Mouse (Mus musculus) neural tube, embryonic 13.5 days (tissue): ENCODE data around the gene Cd2. TPM values are rescaled to one million over a fixed set of nuclear protein-coding genes. Genes with fewer than 3 reads are reported as not detected.

Experiments
- ATAC-seq: fragments of 200-750 bp; cut with Nextera tagmentation; 2 replicates; pipeline ENCODE4 v1.8.0; 2017; ENCODE audit warnings: low read depth, mild to moderate bottlenecking, moderate TSS enrichment, moderate library complexity
- H3K27ac ChIP-seq: fragments of 300-500 bp; sonication (generic); replicated peaks from 2 replicates; pipeline ENCODE4 v1.5.1; 2015; ENCODE audit warnings: moderate library complexity, mild to moderate bottlenecking, inconsistent platforms
- H3K27me3 ChIP-seq: fragments of 300-500 bp; sonication (generic); 2 replicates; pipeline ENCODE4 v1.6.1; 2015; ENCODE audit warnings: mild to moderate bottlenecking, inconsistent platforms
- H3K36me3 ChIP-seq: fragments of 300-500 bp; sonication (generic); 2 replicates; pipeline ENCODE4 v1.6.1; 2015; ENCODE audit warnings: mild to moderate bottlenecking, inconsistent platforms
- H3K4me1 ChIP-seq: fragments of 300-500 bp; sonication (generic); replicated peaks from 2 replicates; pipeline ENCODE4 v1.6.1; 2015; ENCODE audit warnings: inconsistent platforms
- H3K4me2 ChIP-seq: fragments of 300-500 bp; sonication (generic); 2 replicates; pipeline ENCODE4 v1.6.1; 2015; ENCODE audit warnings: inconsistent platforms, mild to moderate bottlenecking, moderate library complexity
- H3K4me3 ChIP-seq: fragments of 300-500 bp; sonication (generic); 2 replicates; pipeline ENCODE4 v1.5.1; 2015; ENCODE audit warnings: mild to moderate bottlenecking, inconsistent platforms
- H3K9ac ChIP-seq: fragments of 300-500 bp; sonication (generic); 2 replicates; pipeline ENCODE4 v1.6.1; 2015; ENCODE audit warnings: moderate library complexity, mild to moderate bottlenecking, inconsistent platforms
- H3K9me3 ChIP-seq: fragments of 300-500 bp; sonication (generic); 2 replicates; pipeline ENCODE4 v1.6.1; 2016; ENCODE audit warnings: inconsistent platforms
- WGBS: fragments of 180-500 bp; shearing (Covaris S2); methylation state at CpG from one replicate; pipeline ENCODE4 v1.1.7; 2015; 5-methylcytosine and 5-hydroxymethylcytosine counted together
- polyA plus RNA-seq: library from polyadenylated mRNA; unstranded; fragments of >200 nt; fragmentation: Nextera tagmentation; extraction: Ambion mirVana; gene quantifications from 2 replicates; pipeline ENCODE4 v1.2.1, GENCODE M21; 2015

The Cd2 gene
- polyA plus RNA-seq, result 0.28 TPM in 1 of 2 replicates, not detected in the other

GRCm38 (mm10) chr3:101287911-101288311 lies at the start of gene Cd2:
Cd2 (minus strand) TSS chr3:101287939.
- 34% methylated on average over 4 of the region's 4 CpGs for WGBS
- no peak for ATAC-seq
- H3K4me2 ChIP-seq, result no peak within 1 kb of the TSS

DNA sequence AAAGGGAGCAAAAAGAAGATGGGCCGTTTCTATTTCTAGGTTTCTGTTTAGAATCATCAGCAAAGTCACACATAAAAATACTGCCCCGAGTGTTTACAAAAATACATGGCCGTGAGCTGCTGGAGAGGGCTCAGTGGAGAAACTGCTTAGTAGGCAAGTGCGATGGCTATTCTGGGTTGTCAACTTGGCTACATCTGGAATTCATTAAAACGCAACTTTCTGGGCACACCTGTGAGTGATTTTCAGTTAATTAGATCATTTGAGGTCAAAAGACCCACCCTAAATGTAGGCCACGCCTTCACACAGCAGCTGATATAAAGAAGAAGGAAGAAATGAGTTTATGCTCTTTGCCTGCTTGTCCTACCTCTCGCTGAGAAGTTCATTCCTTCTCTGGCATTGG lies 40.9 kb upstream of the Cd2 start:
- Histone ChIP-seq H3K27me3 (no peaks in the 10 kb centered on the region), H3K9ac (no peak overlapping the region), H3K4me2 (no peak overlapping the region), H3K27ac (no peak overlapping the region), H3K4me3 (no peak overlapping the region), H3K4me1 (no peaks in the 10 kb centered on the region), H3K9me3 (no peaks in the 10 kb centered on the region), H3K36me3 (no peaks in the 10 kb centered on the region)
- no peak for ATAC-seq
- WGBS, result 89% methylated on average over 7 of the region's 7 CpGs

More at GRCm38 (mm10) chr3:101287911-101288311, at the start of gene Cd2:
- no peak within 1 kb of the TSS for H3K27ac ChIP-seq
- no peaks in the 10 kb centered on the region for H3K36me3 ChIP-seq
- no peak within 1 kb of the TSS for H3K9ac ChIP-seq
- no peaks in the 10 kb centered on the region for H3K27me3 ChIP-seq
- no peaks in the 10 kb centered on the region for H3K4me1 ChIP-seq
- no peaks in the 10 kb centered on the region for H3K9me3 ChIP-seq
- H3K4me3 ChIP-seq, result no peak within 1 kb of the TSS

- Histone ChIP-seq H3K4me2 (no peak overlapping the region), H3K9me3 (no peaks in the 10 kb centered on the region), H3K4me1 (no peaks in the 10 kb centered on the region), H3K27me3 (no peaks in the 10 kb centered on the region), H3K9ac (no peak overlapping the region), H3K36me3 (no peaks in the 10 kb centered on the region), H3K4me3 (no peak overlapping the region), H3K27ac (no peak overlapping the region)
- 54% methylated on average over 2 of the region's 2 CpGs for WGBS
- ATAC-seq, result no peak
Measured at GRCm38 (mm10) chr3:101327248-101327647, 39.5 kb upstream of the Cd2 start.

DNA sequence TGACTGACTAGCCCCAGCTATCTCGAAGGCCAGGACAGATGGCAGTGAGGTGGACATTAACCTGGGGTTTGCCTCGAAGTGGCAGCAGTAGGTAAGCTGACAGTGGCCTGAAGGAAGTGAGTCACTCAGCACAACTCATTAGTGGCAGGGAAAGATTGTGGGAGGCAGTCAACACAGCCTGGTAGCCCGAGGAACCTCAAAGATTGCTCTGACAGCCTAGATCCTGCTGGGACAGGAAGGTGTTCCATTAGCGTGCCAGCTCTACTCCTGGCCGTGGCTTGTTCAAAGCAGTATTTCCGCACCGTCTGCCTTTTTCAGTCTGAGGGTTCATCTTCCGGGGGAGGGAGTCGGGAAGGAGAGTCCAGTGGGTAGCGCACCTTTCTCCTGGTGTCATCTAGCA lies 34.7 kb upstream of the Cd2 start:
- Histone ChIP-seq H3K27ac (no peak overlapping the region), H3K9me3 (no peaks in the 10 kb centered on the region), H3K9ac (no peak overlapping the region), H3K36me3 (no peaks in the 10 kb centered on the region), H3K4me3 (no peak overlapping the region), H3K27me3 (no peaks in the 10 kb centered on the region), H3K4me1 (no peaks in the 10 kb centered on the region), H3K4me2 (no peak overlapping the region)
- WGBS, result 86% methylated on average over 10 of the region's 10 CpGs
- no peak for ATAC-seq

DNA sequence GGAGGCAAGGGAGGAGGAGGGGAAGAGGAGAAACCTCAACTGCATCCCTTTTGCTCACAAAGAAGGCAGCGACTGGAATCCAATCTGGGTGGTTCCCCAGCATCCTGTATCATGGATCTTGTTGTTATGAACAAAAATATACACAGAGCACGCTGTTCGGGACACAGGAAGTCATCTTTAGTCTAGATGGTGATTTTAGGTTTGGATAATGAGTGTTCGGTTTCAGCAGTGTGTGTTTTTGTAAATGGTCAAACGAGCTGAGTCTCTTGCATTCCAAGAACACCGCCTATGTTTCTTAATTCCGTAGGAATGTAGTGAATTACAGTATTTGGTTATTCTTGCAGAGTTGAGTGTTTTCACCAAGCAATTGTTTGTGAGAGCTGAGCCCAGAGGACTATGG lies 33.1 kb upstream of the Cd2 start:
- Histone ChIP-seq H3K4me2 (no peak overlapping the region), H3K27ac (no peak overlapping the region), H3K9ac (no peak overlapping the region), H3K4me1 (no peaks in the 10 kb centered on the region), H3K9me3 (no peaks in the 10 kb centered on the region), H3K27me3 (no peaks in the 10 kb centered on the region), H3K4me3 (no peak overlapping the region), H3K36me3 (no peaks in the 10 kb centered on the region)
- 80% methylated on average over 7 of the region's 7 CpGs for WGBS
- no peak for ATAC-seq

DNA sequence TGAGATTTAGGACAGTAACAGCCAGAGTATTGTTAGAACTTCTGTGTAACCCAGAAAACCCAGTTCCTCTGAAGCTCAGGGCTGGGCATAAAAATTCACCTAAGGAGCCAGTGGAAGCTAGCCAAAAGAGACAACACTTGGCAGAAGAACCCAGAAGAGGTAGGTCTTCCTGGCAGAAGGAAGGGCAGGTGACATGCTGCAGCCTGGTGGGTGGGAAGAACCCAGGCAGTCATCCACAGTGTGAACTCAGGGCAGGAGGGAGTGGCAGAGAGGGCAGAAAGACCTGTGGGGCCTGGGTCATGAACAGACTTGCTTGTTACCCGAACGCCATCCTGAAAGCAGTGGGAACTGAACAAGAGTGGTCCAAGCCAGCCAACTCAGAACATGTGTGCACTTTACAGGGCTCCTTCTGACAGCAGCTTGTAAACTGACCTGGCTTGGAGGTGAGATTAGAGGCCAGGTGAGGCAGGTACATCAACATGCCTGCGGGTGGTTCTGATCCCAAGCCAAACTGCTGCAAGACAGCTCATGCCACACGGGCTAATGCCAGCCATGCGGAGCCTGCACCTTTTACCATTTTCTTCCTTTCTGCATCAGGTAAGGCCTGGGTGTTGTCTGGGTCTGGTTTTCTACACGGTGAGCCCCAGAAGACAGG lies 30.9 kb upstream of the Cd2 start:
- no peak for ATAC-seq
- H3K4me2 ChIP-seq, result no peak overlapping the region
- no peaks in the 10 kb centered on the region for H3K4me1 ChIP-seq
- H3K9ac ChIP-seq, result no peak overlapping the region
- no peaks in the 10 kb centered on the region for H3K9me3 ChIP-seq
- H3K27me3 ChIP-seq, result no peaks in the 10 kb centered on the region
- WGBS, result 92% methylated on average over 6 of the region's 6 CpGs
- H3K27ac ChIP-seq, result no peak overlapping the region
- H3K4me3 ChIP-seq, result no peak overlapping the region
- H3K36me3 ChIP-seq, result no peaks in the 10 kb centered on the region

GRCm38 (mm10) chr3:101318115-101318514 lies 30.4 kb upstream of the Cd2 start:
- H3K36me3 ChIP-seq, result no peaks in the 10 kb centered on the region
- no peaks in the 10 kb centered on the region for H3K9me3 ChIP-seq
- no peaks in the 10 kb centered on the region for H3K4me1 ChIP-seq
- no peak overlapping the region for H3K27ac ChIP-seq
- 72% methylated on average over 6 of the region's 6 CpGs for WGBS
- no peak overlapping the region for H3K4me3 ChIP-seq
- no peaks in the 10 kb centered on the region for H3K27me3 ChIP-seq
- H3K9ac ChIP-seq, result no peak overlapping the region
- H3K4me2 ChIP-seq, result no peak overlapping the region
- ATAC-seq, result no peak

DNA sequence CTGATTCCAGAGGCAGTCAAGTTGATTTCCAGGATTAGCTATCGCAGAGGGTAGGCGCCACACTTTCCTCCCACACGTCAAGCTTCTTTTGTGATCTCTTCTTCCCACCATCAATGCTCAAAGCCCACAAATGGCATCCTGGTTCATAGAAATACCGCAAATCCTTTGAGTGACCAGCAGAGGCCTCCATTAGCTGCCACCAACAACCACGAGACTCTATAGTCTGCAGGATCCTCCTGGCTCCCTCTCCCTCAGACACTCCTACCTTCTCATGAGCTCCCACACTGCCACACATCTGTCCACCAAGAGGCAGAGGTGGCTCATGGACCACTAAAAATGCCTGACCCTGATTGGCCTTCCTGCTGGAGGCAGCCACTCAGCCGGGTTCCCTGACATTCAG lies 27.2 kb upstream of the Cd2 start:
- ATAC-seq, result no peak
- H3K4me2 ChIP-seq, result no peak overlapping the region
- no peak overlapping the region for H3K9ac ChIP-seq
- no peaks in the 10 kb centered on the region for H3K4me1 ChIP-seq
- no peaks in the 10 kb centered on the region for H3K27me3 ChIP-seq
- 76% methylated on average over 6 of the region's 6 CpGs for WGBS
- no peak overlapping the region for H3K4me3 ChIP-seq
- H3K27ac ChIP-seq, result no peak overlapping the region
- H3K36me3 ChIP-seq, result no peaks in the 10 kb centered on the region
- H3K9me3 ChIP-seq, result no peaks in the 10 kb centered on the region

GRCm38 (mm10) chr3:101313266-101314051 lies 25.7 kb upstream of the Cd2 start:
- Histone ChIP-seq H3K27me3 (no peaks in the 10 kb centered on the region), H3K9ac (no peak overlapping the region), H3K9me3 (no peaks in the 10 kb centered on the region), H3K36me3 (no peaks in the 10 kb centered on the region), H3K4me2 (no peak overlapping the region), H3K27ac (no peak overlapping the region), H3K4me3 (no peak overlapping the region), H3K4me1 (no peaks in the 10 kb centered on the region)
- no peak for ATAC-seq
- WGBS, result 70% methylated on average over 8 of the region's 8 CpGs

GRCm38 (mm10) chr3:101310977-101311376 lies 23.2 kb upstream of the Cd2 start:
- no peaks in the 10 kb centered on the region for H3K36me3 ChIP-seq
- no peaks in the 10 kb centered on the region for H3K9me3 ChIP-seq
- no peaks in the 10 kb centered on the region; the same call in 1 of the 2 replicates for H3K4me1 ChIP-seq
- no peak overlapping the region for H3K4me3 ChIP-seq
- no peak overlapping the region for H3K4me2 ChIP-seq
- H3K27ac ChIP-seq, result no peak overlapping the region
- ATAC-seq, result no peak
- H3K27me3 ChIP-seq, result no peaks in the 10 kb centered on the region
- WGBS, result 68% methylated on average over 9 of the region's 9 CpGs
- H3K9ac ChIP-seq, result no peak overlapping the region

DNA sequence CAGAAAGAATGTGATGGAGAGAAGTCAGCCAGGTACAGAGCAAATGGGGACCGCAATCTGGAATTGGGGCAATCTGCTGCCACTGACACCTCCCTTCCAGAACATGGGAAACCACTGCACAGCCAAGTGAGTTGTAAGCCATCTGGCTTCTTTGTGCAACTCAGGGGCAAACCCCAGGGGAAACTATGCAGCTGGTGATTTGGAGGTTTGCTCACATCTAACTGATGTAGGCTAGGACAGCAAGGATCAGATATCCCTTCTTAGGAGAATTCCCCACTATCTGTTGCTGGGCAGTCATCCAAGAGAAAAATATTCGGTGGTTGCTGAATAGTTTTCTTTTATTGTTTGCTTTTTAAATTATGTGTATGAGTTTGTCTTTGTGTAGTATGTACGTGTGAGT lies 21.9 kb upstream of the Cd2 start:
- WGBS, result 74% methylated on average over 3 of the region's 3 CpGs
- H3K9me3 ChIP-seq, result no peaks in the 10 kb centered on the region
- H3K9ac ChIP-seq, result no peak overlapping the region
- no peak overlapping the region for H3K4me3 ChIP-seq
- H3K4me2 ChIP-seq, result no peak overlapping the region
- no peak for ATAC-seq
- H3K36me3 ChIP-seq, result no peaks in the 10 kb centered on the region
- H3K27me3 ChIP-seq, result no peaks in the 10 kb centered on the region
- H3K4me1 ChIP-seq, result peaks cover 2% of the 10 kb centered on the region
- H3K27ac ChIP-seq, result no peak overlapping the region

- Histone ChIP-seq H3K9ac (no peak overlapping the region), H3K27ac (no peak overlapping the region), H3K27me3 (no peaks in the 10 kb centered on the region), H3K4me3 (no peak overlapping the region), H3K4me1 (peaks cover 19% of the 10 kb centered on the region), H3K9me3 (no peaks in the 10 kb centered on the region), H3K4me2 (no peak overlapping the region), H3K36me3 (no peaks in the 10 kb centered on the region)
- WGBS, result 77% methylated on average over 9 of the region's 9 CpGs
- ATAC-seq, result no peak
Measured at GRCm38 (mm10) chr3:101306090-101306489, 18.4 kb upstream of the Cd2 start.
